Mouse (Mus musculus) lung, postnatal 4 days (tissue): ENCODE measurements around the gene Cyp3a41b.
"Not testable (repeated sequence)": the region's sequence is repeated elsewhere in the genome, so short reads cannot be mapped to it uniquely, and the experiment has no call there.

Experiments
- DNase-seq, 2 experiments: peaks; one replicate each; pipeline ENCODE4 v3.0.0; 2021

The Cyp3a41b gene

DNA sequence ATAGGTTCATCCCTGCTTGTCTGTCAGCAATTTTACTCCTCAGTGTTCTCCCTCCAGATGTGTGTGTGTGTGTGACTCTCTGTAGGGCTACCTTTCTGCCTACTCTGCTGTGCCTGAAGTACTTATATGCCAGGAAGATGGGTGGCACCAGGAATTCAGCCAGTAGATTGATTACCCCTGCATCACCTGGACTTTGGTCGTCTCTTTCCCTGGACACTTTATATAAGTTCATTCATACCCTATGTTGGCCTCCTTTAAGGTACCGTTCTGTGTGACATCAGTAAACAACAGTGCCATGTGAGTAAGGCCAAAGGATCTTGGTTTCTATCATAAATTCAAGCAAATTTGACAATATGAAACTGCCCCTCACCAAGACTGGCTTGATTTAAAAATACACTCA, at the start of gene Cyp3a41b:
Gene Cyp3a41b, minus strand, starts transcription at position 101 of the 400 bp plus-strand sequence.
- DNase-seq = not testable (repeated sequence)

DNA sequence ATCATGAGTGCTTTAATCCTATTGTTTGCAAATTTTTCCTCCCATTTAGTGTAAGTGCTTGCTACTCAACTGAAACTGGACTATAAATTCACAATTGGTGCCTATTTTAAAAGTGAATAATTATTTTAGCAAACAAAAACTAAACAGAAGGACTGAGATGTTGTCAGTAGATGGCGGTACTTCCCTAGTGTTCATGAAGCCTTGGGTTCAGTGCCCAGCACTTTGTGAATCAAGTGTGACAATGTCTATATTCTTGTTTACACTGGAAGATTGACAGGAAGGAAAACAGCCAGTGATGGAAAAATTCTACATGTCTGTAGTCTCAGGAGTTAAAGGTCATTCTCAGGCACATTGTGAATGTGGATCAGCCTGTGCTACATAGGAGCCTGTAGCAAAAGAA, 47.8 kb upstream of the Cyp3a41b start:
- not testable (repeated sequence) for DNase-seq

DNA sequence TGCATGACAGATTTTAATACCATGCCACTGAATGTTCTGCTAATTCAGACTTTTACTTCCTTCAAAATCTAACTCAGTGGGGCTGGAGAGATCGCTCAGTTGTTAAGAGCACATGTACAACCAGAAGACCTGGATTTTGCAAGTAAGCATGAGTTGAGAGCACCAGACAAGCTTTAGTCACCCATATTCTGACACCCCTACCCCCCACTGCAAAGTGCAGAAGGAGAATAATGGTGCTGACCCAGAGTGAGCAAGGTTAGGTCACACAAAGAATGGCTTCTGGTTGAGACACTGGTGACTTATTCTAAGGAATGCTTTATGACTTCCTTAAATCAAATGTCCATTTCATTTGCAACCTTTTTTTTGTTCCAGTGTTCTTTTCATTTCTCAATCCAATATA, 20.4 kb upstream of the Cyp3a41b start:
- not testable (repeated sequence) for DNase-seq

DNA sequence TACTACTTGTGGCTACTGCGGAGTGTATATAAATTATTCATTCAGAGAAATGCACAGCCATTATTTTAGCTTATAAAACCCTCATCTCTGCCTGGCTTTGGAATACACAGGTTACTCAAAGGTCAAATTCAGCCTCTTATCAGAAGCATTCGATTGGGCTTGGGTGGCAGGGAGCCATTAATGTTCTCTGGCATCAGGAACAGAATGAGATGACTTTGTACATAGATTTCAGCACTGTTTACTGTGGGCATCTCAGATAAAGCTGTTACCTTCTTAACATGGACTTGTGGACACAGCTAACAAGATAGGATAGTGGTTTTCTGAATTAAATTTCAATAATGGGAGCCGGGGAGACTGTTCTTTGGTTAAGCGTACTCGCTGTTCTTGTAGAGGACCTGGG, 13.3 kb upstream of the Cyp3a41b start:
- DNase-seq = not testable (repeated sequence)

DNA sequence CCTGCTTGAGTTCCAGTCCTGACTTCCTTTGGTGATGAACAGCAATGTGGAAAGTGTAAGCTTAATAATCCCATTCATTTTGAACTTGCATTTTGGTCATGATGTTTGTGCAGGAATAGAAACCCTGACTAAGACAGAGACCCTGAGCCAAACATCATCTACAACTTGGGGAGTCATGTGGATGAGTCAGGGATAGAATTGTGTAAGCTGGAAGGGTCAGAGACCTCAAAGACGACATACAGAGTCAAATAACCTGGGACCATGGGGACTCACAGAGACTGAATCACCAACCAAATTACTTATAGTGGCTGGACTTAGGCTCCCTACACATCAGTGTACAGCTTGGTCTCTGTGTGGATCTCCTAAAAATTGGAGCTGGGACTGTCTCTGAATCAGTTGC, 7.2 kb downstream of the Cyp3a41b start:
- DNase-seq = not testable (repeated sequence)

DNA sequence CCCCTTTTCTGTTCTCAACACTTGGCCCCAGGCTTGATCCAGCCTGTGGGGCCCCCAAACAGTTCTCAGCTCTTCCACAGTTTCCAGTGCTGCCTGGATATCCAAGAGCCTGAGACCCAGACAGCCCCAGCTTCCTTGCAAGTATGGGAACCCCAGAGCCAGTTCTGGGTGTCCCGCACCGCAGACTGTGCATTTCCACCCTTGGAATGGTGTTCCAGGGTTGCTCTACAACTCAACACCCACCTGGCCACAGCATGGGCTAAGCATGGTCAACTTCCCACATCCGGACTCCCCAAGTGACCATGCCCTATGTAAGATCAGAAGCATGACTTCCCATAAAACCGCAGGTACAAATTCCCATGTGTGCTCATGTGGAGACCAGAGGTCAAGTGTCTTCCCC, 8.9 kb downstream of the Cyp3a41b start:
- DNase-seq = not testable (repeated sequence)

DNA sequence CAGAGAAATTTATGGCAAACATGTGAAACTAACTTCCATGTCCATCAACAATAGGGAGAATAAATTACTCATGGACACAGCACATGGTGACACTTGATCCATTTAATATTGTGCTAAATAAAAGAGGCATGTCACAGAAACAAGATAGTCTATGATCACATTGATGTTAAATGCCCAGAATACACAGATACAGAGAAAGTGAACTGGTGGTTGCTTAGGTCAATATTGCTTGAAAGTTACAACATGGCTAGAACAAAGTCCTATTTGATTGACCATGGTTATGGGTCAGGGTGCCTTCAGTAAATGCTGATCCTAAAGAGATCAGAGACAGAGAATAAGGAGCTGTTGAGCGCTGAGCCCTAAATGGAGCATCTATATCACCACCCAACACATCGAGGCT, 12.6 kb downstream of the Cyp3a41b start:
- not testable (repeated sequence) for DNase-seq
